Mouse (Mus musculus) thymus, postnatal 10 days (tissue): ENCODE results near the gene Mrpl44.

Source experiments
- DNase-seq, 2 experiments: peaks; one replicate each; pipeline ENCODE4 v3.0.0; 2021; ENCODE audit warnings: low spot score in 2 of 2

The Mrpl44 gene

DNA sequence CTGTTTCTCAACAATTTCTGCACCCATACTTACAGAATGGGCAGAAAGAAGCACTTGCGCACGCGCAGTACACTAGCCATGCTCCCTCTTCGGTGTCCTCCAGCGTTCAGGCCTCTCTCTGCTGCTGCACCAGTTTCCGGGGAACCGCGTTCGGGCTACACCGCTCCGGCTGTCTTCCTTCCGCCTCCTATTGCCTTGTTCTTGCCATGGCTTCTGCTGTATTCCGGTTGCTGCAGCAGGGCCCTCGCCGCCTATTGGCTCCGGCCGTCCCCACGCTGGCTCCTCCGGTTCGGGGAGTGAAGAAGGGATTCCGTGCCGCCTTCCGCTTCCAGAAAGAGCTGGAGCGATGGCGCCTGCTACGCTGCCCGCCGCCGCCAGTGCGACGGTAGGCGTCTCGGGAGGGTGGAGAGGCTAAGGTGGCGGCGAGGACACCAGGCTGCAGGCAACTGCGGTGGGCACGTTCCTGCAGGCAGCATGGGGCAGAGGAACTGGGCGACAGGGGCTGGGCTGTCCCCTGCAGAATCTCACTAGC lies at the start of gene Mrpl44, which contains the start of gene Wdfy1:
Gene Mrpl44 (plus strand): TSS at position 92 of the 532 bp plus-strand sequence.
Gene Wdfy1 (minus strand): TSS at position 217 of the 532 bp plus-strand sequence.
- DNase-seq = peak; percentile 91 to 97

DNA sequence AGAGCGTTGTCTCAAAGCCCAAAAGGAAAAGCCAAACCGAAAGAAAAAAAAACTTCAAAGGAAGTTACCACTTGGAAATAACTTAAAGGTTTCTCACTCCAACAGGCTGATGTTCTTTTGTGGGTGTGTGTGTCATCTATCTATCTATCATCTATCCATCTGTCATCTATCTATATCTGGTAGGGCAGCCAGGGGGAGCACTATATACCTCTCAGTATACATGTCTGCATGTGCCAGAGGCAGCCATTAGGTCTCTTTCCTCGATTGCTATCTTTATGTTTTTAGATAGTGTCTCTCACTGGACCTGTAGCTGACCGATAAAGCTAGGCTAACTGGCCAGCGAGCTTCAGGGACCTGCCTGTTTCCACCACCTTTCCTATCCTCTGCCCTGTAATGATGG lies 41.0 kb upstream of the Mrpl44 start:
- no peak for DNase-seq

GRCm38 (mm10) chr1:79736408-79736807 lies 39.4 kb upstream of the Mrpl44 start:
- no peak for DNase-seq

DNA sequence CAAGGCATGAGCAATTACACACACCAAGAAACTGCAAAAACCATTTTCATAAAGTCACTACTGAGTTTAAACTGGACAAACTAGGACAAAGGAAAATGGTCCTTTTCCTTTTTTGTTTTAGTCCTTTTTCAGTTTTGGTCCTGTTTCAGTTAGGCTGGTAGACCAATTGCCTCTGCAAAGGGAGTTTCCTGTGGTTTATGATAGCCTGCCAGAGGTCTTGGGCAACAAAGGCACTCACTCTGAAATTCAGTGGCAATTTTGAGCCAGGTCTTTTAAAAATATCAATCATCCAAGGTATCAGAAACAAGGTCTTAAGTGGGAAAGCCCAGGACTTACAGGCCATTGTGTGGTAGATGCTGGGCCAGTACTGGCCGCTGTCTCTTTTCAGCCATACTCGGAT lies 36.1 kb upstream of the Mrpl44 start:
- no peak for DNase-seq

DNA sequence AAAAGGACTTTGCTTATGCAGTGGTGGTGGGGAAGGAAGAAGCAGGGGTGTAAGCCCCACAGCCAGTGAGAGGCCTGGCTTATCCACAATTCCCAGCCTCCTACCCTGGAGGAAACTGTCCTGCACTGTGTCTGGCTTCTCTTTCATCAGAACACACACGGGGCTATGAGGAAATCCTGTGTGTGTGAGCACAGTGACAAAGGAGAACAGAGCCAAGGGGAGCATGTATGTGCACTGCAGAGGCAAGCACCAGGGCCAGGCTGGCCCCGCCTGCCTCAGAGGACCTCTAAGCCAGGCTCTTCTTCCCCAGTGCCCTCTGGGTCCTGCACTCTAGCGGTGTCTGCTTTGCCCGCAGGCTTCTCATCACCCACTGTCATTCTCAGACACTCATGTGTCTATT lies 34.8 kb upstream of the Mrpl44 start:
- no peak for DNase-seq

- no peak for DNase-seq
These were observed 32.9 kb upstream of the Mrpl44 start for GRCm38 (mm10) chr1:79742949-79743348.

GRCm38 (mm10) chr1:79743385-79743784 lies 32.4 kb upstream of the Mrpl44 start:
- no peak for DNase-seq

DNA sequence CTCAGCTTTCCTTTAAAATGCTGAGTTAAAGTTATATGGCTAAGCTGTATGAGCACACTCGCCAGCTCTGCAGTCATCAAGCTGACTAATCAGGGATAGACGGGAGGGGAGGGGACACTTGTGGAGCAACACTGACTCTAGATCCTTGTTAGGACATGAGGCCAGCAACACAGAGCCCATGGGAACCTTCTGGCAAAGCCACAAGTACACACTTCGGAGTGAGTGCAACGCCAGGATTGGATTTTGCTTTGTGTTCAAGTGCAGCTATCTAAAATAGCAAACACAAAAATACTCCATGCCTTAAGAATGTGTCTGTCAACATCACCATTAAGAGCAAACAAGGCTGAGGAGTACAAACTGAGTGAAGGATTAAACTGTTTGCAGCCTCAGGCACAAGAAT lies 29.8 kb upstream of the Mrpl44 start:
- DNase-seq = no peak

DNA sequence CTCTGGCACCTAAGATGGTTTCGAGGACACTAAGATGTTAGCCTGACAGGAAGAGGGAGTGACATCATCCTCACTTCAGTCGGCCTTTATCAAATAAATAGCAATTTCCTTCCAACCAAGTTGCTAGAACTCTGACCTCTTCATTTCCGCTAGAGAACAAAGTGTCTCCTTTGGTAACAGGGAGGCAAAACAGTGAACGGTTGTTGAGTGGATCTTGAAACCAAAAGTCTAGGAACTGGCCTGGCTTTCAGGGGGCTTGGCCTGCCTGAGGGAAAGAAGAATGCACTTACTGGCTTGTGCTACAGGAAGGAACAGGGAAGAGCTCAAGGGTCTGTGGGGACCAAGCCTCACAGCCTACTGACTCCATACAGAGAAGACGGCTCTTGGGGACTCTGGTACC lies 24.6 kb upstream of the Mrpl44 start:
- no peak for DNase-seq

- DNase-seq = no peak
These were observed 23.7 kb upstream of the Mrpl44 start for GRCm38 (mm10) chr1:79752015-79752695.

DNA sequence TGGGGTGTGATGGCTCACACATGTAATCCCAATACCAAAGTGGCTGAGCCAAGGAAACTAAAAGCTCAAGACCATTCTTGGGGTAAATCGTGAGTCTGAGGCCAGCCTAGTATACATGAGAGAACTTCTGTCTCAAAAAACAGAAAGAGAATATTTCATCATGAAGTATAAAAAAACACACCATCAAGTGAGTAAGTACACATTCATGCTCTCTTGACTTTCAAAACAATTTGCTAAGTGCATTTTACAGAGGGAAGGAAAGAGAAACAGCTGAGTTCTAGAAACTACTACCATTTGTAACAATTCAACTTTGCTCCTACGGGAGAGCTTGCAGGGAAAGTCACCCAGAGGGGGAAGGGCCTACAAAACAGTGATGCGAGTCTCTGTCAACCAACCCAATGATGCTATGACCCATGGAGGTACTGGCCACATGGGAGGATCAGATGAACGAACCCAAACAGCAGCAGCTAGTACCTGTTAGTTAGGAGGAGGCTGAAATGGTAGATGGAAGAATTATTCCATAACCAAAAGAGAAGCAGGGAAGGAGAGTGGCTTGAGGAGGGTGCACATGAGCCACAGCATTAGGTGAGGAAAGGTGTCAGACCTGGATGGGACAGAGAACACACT lies 23.0 kb upstream of the Mrpl44 start:
- no peak for DNase-seq

- DNase-seq = no peak
These were observed 22.4 kb upstream of the Mrpl44 start for GRCm38 (mm10) chr1:79753456-79753855.

- no peak for DNase-seq
These were observed 20.9 kb upstream of the Mrpl44 start for GRCm38 (mm10) chr1:79754936-79755335.

GRCm38 (mm10) chr1:79755376-79755775 lies 20.4 kb upstream of the Mrpl44 start:
- DNase-seq = no peak

DNA sequence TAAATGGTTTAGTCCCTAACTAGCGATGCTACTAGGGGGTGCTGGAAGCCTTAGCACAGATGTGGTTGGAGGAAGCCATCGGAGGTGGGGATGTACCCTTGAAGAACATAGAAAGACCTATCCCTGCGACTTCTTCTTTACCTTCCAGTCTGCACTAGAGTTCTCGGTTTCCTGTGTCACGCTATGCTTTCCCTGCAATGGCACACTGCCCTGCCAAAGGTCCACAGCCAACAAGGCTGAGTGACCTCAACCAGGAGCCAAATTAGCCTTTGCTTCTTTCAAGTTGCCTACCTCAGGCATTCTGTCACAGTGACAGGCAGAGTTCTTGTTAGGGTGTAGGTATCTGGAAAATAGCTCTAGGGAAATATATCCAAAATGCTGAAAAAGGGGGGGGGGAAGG lies 19.4 kb upstream of the Mrpl44 start:
- no peak for DNase-seq

GRCm38 (mm10) chr1:79757161-79757560 lies 18.7 kb upstream of the Mrpl44 start:
- DNase-seq = no peak

GRCm38 (mm10) chr1:79757597-79757996 lies 18.2 kb upstream of the Mrpl44 start:
- no peak for DNase-seq

GRCm38 (mm10) chr1:79759006-79759405 lies 16.8 kb upstream of the Mrpl44 start:
- no peak for DNase-seq

DNA sequence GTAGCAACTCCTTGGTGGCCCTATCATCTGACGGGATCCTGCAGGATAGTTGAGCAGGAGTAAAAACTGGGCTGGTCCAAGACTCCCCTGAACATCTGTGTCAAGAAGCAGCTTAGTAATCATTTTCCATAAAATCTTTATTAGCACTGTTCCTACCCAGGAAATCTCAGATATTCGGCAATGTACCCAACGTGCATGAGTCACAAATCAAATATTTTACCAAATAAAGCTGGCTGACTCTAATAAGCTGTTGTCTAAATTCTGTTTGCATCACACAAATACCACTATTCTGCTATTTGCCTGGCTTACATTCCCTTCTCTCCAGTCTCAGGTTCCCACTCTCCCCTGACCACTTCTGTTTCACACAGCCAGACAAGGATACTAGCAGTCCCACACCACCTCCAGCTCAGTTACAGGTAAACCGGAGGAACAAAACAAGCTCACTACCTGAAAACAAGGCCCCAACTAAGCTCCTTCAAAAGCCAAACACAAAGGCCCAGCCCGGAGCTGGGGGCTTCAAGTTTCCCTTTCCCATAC lies 16.3 kb upstream of the Mrpl44 start:
- DNase-seq = no peak

DNA sequence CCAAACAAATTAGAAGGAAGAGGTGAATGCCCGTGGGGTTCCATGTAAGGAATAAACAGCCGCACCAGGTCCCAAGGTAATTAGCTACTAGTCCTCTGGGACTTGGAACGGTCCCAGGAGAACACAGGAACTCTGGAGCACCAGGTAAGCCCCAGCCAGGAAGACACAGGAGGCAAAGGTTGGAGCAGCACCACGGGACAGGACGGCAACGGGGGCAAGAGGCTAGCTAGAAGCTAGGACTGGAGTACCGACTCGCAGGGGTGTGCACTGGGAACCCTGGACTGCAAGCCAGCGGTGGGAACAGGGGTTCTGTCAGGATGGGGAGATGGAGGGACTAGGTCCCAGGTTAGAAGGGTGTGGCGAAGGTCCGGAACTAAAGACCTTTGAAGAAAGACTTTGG lies 15.2 kb upstream of the Mrpl44 start:
- DNase-seq = no peak

- DNase-seq = peak; percentile 44 to 52
These were observed 14.5 kb upstream of the Mrpl44 start for GRCm38 (mm10) chr1:79761106-79761916.

GRCm38 (mm10) chr1:79761917-79762271 lies 13.9 kb upstream of the Mrpl44 start:
- no peak for DNase-seq
